Mouse (Mus musculus) bone marrow macrophage, adult 2 months (primary cell): ENCODE results near the gene Sema4d.

Experiments used
- CTCF ChIP-seq: IDR thresholded peaks from 2 replicates; pipeline ENCODE4 v1.5.1; 2012; ENCODE audit warnings: low read depth, mild to moderate bottlenecking, low read length, moderate library complexity
- POLR2A ChIP-seq: IDR thresholded peaks from 2 replicates; pipeline ENCODE4 v1.6.1; 2012; ENCODE audit warnings: mild to moderate bottlenecking, low read depth, low read length, borderline replicate concordance

- no peak for TF ChIP-seq CTCF
- TF ChIP-seq POLR2A, result no peak
Measured at GRCm38 (mm10) chr13:51749578-51750345, 43.8 kb downstream of the Sema4d start.
